Mouse (Mus musculus) cortical plate, adult 2 months (tissue): ENCODE measurements around the gene Tek. TPM values are rescaled to one million over a fixed set of nuclear protein-coding genes. Genes with fewer than 3 reads are reported as not detected.

Source experiments
- H3K27ac ChIP-seq: fragments of 200-500 bp; 2 replicates; pipeline ENCODE4 v1.5.1; 2012; ENCODE audit warnings: low read length, control low read depth, inconsistent platforms; ENCODE audit not compliant: insufficient read depth
- H3K4me1 ChIP-seq: fragments of 200-500 bp; 2 replicates; pipeline ENCODE4 v1.6.1; 2011; ENCODE audit warnings: low read length; ENCODE audit not compliant: control insufficient read depth, insufficient read depth
- H3K4me3 ChIP-seq: fragments of 200-500 bp; 2 replicates; pipeline ENCODE4 v1.5.1; 2011; ENCODE audit warnings: mild to moderate bottlenecking, low read length, control low read depth; ENCODE audit not compliant: insufficient read depth
- CTCF ChIP-seq: fragments of 200-500 bp; IDR thresholded peaks from 2 replicates; pipeline ENCODE4 v1.5.1; 2011; ENCODE audit warnings: mild to moderate bottlenecking, control low read depth, low read length; ENCODE audit not compliant: insufficient read depth; ENCODE audit errors: extremely low read depth
- POLR2A ChIP-seq: fragments of 200-500 bp; IDR thresholded peaks from 2 replicates; pipeline ENCODE4 v1.6.1; 2011; ENCODE audit warnings: mild to moderate bottlenecking, low read length, control low read depth; ENCODE audit not compliant: insufficient read depth; ENCODE audit errors: extremely low read depth
- polyA plus RNA-seq: library from polyadenylated mRNA; depleted of rRNA; stranded (reverse); fragments of >200 nt; gene quantifications from 2 replicates; pipeline ENCODE4 v1.2.3, GENCODE M21; 2012

Gene Tek
- polyA plus RNA-seq, 1 experiment, result 11.4 TPM

- TF ChIP-seq POLR2A (no peak), CTCF (no peak)
Observed at GRCm38 (mm10) chr4:94781043-94781442, 42.0 kb downstream of the Tek start.

GRCm38 (mm10) chr4:94785921-94786320, 46.8 kb downstream of the Tek start:
- Histone ChIP-seq H3K4me3 (no peak overlapping the region), H3K4me1 (no peaks in the 10 kb centered on the region), H3K27ac (no peak overlapping the region)
- TF ChIP-seq POLR2A (no peak), CTCF (no peak)

More at GRCm38 (mm10) chr4:94781043-94781442, 42.0 kb downstream of the Tek start:
- H3K27ac ChIP-seq, result no peak overlapping the region
- no peaks in the 10 kb centered on the region for H3K4me1 ChIP-seq
- H3K4me3 ChIP-seq, result no peak overlapping the region

- H3K4me1 ChIP-seq, result no peaks in the 10 kb centered on the region
- TF ChIP-seq CTCF, result no peak
- TF ChIP-seq POLR2A, result no peak
- no peak overlapping the region for H3K27ac ChIP-seq
- H3K4me3 ChIP-seq, result no peak overlapping the region
Observed at GRCm38 (mm10) chr4:94803187-94803586, 64.1 kb downstream of the Tek start.

- H3K27ac ChIP-seq, result no peak overlapping the region
- H3K4me3 ChIP-seq, result no peak overlapping the region
- no peak for TF ChIP-seq CTCF
- TF ChIP-seq POLR2A, result no peak
- no peaks in the 10 kb centered on the region for H3K4me1 ChIP-seq
Observed at GRCm38 (mm10) chr4:94810616-94811015, 71.5 kb downstream of the Tek start.

GRCm38 (mm10) chr4:94826891-94827290, 87.8 kb downstream of the Tek start:
- H3K27ac ChIP-seq, result no peak overlapping the region
- H3K4me3 ChIP-seq, result no peak overlapping the region
- H3K4me1 ChIP-seq, result no peaks in the 10 kb centered on the region
- TF ChIP-seq CTCF (no peak), POLR2A (no peak)

- H3K4me3 ChIP-seq, result no peak overlapping the region
- no peak for TF ChIP-seq POLR2A
- TF ChIP-seq CTCF, result no peak; the same call in 1 of the 2 replicates
- no peaks in the 10 kb centered on the region for H3K4me1 ChIP-seq
- H3K27ac ChIP-seq, result peak overlapping the region; percentile 3; the same call in 1 of the 2 replicates
Observed at GRCm38 (mm10) chr4:94827429-94827828, 88.3 kb downstream of the Tek start.

GRCm38 (mm10) chr4:94829924-94830386, 90.9 kb downstream of the Tek start:
- Histone ChIP-seq H3K4me3 (no peak overlapping the region), H3K27ac (no peak overlapping the region), H3K4me1 (no peaks in the 10 kb centered on the region)
- TF ChIP-seq POLR2A (no peak), CTCF (no peak)

- H3K4me3 ChIP-seq, result no peak overlapping the region
- H3K4me1 ChIP-seq, result no peaks in the 10 kb centered on the region
- H3K27ac ChIP-seq, result no peak overlapping the region
- TF ChIP-seq CTCF (no peak), POLR2A (no peak)
Observed at GRCm38 (mm10) chr4:94837061-94837460, 98.0 kb downstream of the Tek start.

GRCm38 (mm10) chr4:94853301-94853700, 114.2 kb downstream of the Tek start:
- no peaks in the 10 kb centered on the region for H3K4me1 ChIP-seq

GRCm38 (mm10) chr4:94854270-94854669, 115.2 kb downstream of the Tek start:
- no peak for TF ChIP-seq POLR2A
- TF ChIP-seq CTCF, result no peak
- H3K4me3 ChIP-seq, result no peak overlapping the region
- H3K4me1 ChIP-seq, result no peaks in the 10 kb centered on the region
- H3K27ac ChIP-seq, result no peak overlapping the region

More at GRCm38 (mm10) chr4:94853301-94853700, 114.2 kb downstream of the Tek start:
- TF ChIP-seq CTCF (no peak), POLR2A (no peak)
- Histone ChIP-seq H3K4me3 (no peak overlapping the region), H3K27ac (no peak overlapping the region)

- no peak overlapping the region for H3K4me3 ChIP-seq
- no peaks in the 10 kb centered on the region for H3K4me1 ChIP-seq
- H3K27ac ChIP-seq, result no peak overlapping the region
- TF ChIP-seq POLR2A (no peak), CTCF (no peak)
Observed at GRCm38 (mm10) chr4:94855201-94855600, 116.1 kb downstream of the Tek start.
